Mouse (Mus musculus) CH12.LX (cell line): Measurements from ENCODE around the gene Cdadc1. TPM values are rescaled to one million over a fixed set of nuclear protein-coding genes. Genes with fewer than 3 reads are reported as not detected.
A peak's percentile ranks its signal among the peaks of the same experiment; 100 is the strongest.

Experiments used
- DNase-seq: peaks from one replicate; pipeline ENCODE4 v3.0.0-alpha.2; 2013; ENCODE audit errors: extremely low read depth
- H3K27ac ChIP-seq: 2 replicates; pipeline ENCODE4 v1.5.1; 2012; ENCODE audit warnings: low read depth, mild to moderate bottlenecking, control low read depth, moderate library complexity; ENCODE audit not compliant: insufficient read depth
- H3K27me3 ChIP-seq: replicated peaks from 2 replicates; pipeline ENCODE3; 2012; ENCODE audit warnings: inconsistent platforms
- H3K36me3 ChIP-seq, 2 experiments: replicated peaks in 1 of 2; 2 replicates each; pipeline versions ENCODE3 to v1.6.1; 2012; ENCODE audit warnings: inconsistent platforms in 1 of 2, low read length in 1 of 2, mild to moderate bottlenecking in 1 of 2, mixed read lengths in 1 of 2, moderate library complexity in 1 of 2; ENCODE audit not compliant: control insufficient read depth in 1 of 2, insufficient read depth in 1 of 2
- H3K4me1 ChIP-seq, 2 experiments: 2 replicates each; pipeline ENCODE4 v1.6.1; 2012; ENCODE audit warnings: inconsistent platforms in 1 of 2, moderate library complexity in 1 of 2; ENCODE audit not compliant: insufficient read depth in 2 of 2, control insufficient read depth in 1 of 2
- H3K4me2 ChIP-seq: 2 replicates; pipeline ENCODE4 v1.6.1; 2012; ENCODE audit warnings: low read depth, mild to moderate bottlenecking, control low read depth; ENCODE audit not compliant: poor library complexity, insufficient read depth, severe bottlenecking
- H3K4me3 ChIP-seq, 3 experiments: fragments of 150-350 bp in 1 of 3; sonication (generic) in 1 of 3; replicated peaks in 1 of 3; 2 replicates each; pipeline versions ENCODE3 to v1.5.1; 2011 to 2012; ENCODE audit warnings: low read depth in 2 of 3, low read length in 2 of 3, mild to moderate bottlenecking in 2 of 3, moderate library complexity in 2 of 3, control low read depth in 1 of 3, improper control_type of control experiment in 1 of 3, inconsistent platforms in 1 of 3, mixed read lengths in 1 of 3; ENCODE audit not compliant: poor library complexity in 1 of 3
- H3K79me2 ChIP-seq: replicated peaks from 2 replicates; pipeline ENCODE4 v1.6.1; 2012; ENCODE audit warnings: mild to moderate bottlenecking, moderate library complexity; ENCODE audit not compliant: control insufficient read depth, poor library complexity, insufficient read depth, severe bottlenecking; ENCODE audit errors: extremely low read depth
- H3K9ac ChIP-seq: 2 replicates; pipeline ENCODE4 v1.6.1; 2012; ENCODE audit warnings: low read depth, mild to moderate bottlenecking, control low read depth, moderate library complexity; ENCODE audit not compliant: insufficient read depth
- H3K9me3 ChIP-seq: replicated peaks from 2 replicates; pipeline ENCODE3; 2012; ENCODE audit warnings: low read length, inconsistent platforms, mixed read lengths
- BHLHE40 ChIP-seq: IDR thresholded peaks from 2 replicates; pipeline ENCODE4 v1.6.1; 2011; ENCODE audit warnings: mild to moderate bottlenecking, low read depth, low read length, improper control_type of control experiment
- CHD1 ChIP-seq: IDR thresholded peaks from 2 replicates; pipeline ENCODE4 v1.6.1; 2012; ENCODE audit warnings: low read depth, low read length, improper control_type of control experiment, inconsistent platforms
- CHD2 ChIP-seq: IDR thresholded peaks from 2 replicates; pipeline ENCODE4 v1.6.1; 2011; ENCODE audit warnings: low read length, improper control_type of control experiment
- CTCF ChIP-seq, 2 experiments: IDR thresholded peaks in 1 of 2; conservative IDR thresholded peaks in 1 of 2; 2 replicates each; pipeline ENCODE4 v1.5.1; 2011 to 2012; ENCODE audit warnings: low read depth in 2 of 2, low read length in 2 of 2, improper control_type of control experiment in 1 of 2, inconsistent platforms in 1 of 2, mild to moderate bottlenecking in 1 of 2, moderate library complexity in 1 of 2
- E2F4 ChIP-seq: IDR thresholded peaks from 2 replicates; pipeline ENCODE4 v1.6.1; 2011; ENCODE audit warnings: low read depth, low read length, improper control_type of control experiment; ENCODE audit not compliant: insufficient replicate concordance
- HCFC1 ChIP-seq: IDR thresholded peaks from 2 replicates; pipeline ENCODE4 v1.6.1; 2012; ENCODE audit warnings: low read depth, mild to moderate bottlenecking, inconsistent platforms, low read length, improper control_type of control experiment
- JUND ChIP-seq: conservative IDR thresholded peaks from 2 replicates; pipeline ENCODE4 v1.6.1; 2011; ENCODE audit warnings: low read depth, low read length, improper control_type of control experiment
- KAT2A ChIP-seq: IDR thresholded peaks from 2 replicates; pipeline ENCODE4 v1.6.1; 2012; ENCODE audit warnings: low read length, improper control_type of control experiment, inconsistent platforms; ENCODE audit not compliant: insufficient replicate concordance
- MAX ChIP-seq: IDR thresholded peaks from 2 replicates; pipeline ENCODE4 v1.6.1; 2011; ENCODE audit warnings: low read length, improper control_type of control experiment
- MAZ ChIP-seq: IDR thresholded peaks from 2 replicates; pipeline ENCODE4 v1.6.1; 2012; ENCODE audit warnings: low read depth, mild to moderate bottlenecking, inconsistent platforms, low read length, improper control_type of control experiment, moderate library complexity
- MXI1 ChIP-seq: IDR thresholded peaks from 2 replicates; pipeline ENCODE4 v1.6.1; 2011; ENCODE audit warnings: mild to moderate bottlenecking, low read depth, low read length, improper control_type of control experiment
- MYC ChIP-seq: IDR thresholded peaks from 2 replicates; pipeline ENCODE4 v1.6.1; 2011; ENCODE audit warnings: low read depth, mild to moderate bottlenecking, improper control_type of control experiment, low read length
- NELFE ChIP-seq: IDR thresholded peaks from 2 replicates; pipeline ENCODE4 v1.6.1; 2011; ENCODE audit warnings: low read depth, low read length, improper control_type of control experiment
- NRF1 ChIP-seq: IDR thresholded peaks from 2 replicates; pipeline ENCODE4 v1.6.1; 2014; ENCODE audit warnings: low read depth, mild to moderate bottlenecking, inconsistent platforms, low read length, improper control_type of control experiment, moderate library complexity
- POLR2AphosphoS2 ChIP-seq: IDR thresholded peaks from 2 replicates; pipeline ENCODE4 v1.6.1; 2011; ENCODE audit warnings: low read depth, low read length, improper control_type of control experiment
- RAD21 ChIP-seq: IDR thresholded peaks from 2 replicates; pipeline ENCODE4 v1.6.1; 2011; ENCODE audit warnings: low read depth, mild to moderate bottlenecking, low read length, improper control_type of control experiment, moderate library complexity
- SIN3A ChIP-seq: IDR thresholded peaks from 2 replicates; pipeline ENCODE4 v1.6.1; 2012; ENCODE audit warnings: low read length, improper control_type of control experiment, inconsistent platforms
- SMC3 ChIP-seq: IDR thresholded peaks from 2 replicates; pipeline ENCODE4 v1.6.1; 2011; ENCODE audit warnings: low read depth, low read length, improper control_type of control experiment
- ZC3H11A ChIP-seq: IDR thresholded peaks from 2 replicates; pipeline ENCODE4 v1.6.1; 2012; ENCODE audit warnings: low read depth, mild to moderate bottlenecking, inconsistent platforms, low read length, improper control_type of control experiment
- ZKSCAN1 ChIP-seq: IDR thresholded peaks from 2 replicates; pipeline ENCODE4 v1.6.1; 2012; ENCODE audit warnings: low read depth, inconsistent platforms, low read length, improper control_type of control experiment, borderline replicate concordance
- dilution Hi-C: fragments of 300-500 bp; cut with MboI; formaldehyde crosslinking; loops from 2 replicates; pipeline ENCODE4 v1.14.3; 2020; ENCODE audit warnings: low sequenced_read_pairs; ENCODE audit not compliant: extremely low pct_unique_long_range_greater_than_20kb, extremely low pct_ligation_motif_present
- in situ Hi-C: fragments of 300-500 bp; cut with MboI; formaldehyde crosslinking; loops from 3 replicates; pipeline ENCODE4 v1.14.3; 2019; ENCODE audit warnings: low sequenced_read_pairs, low pct_ligation_motif_present, low pct_unique_long_range_greater_than_20kb, mixed read lengths
- polyA plus RNA-seq: library from polyadenylated mRNA; unstranded; fragments of >175 nt; gene quantifications from 2 replicates; pipeline ENCODE4 v1.2.1, GENCODE M21; 2012; ENCODE audit warnings: low read depth; ENCODE audit not compliant: insufficient read length
- total RNA-seq, 2 experiments: library from RNA; depleted of rRNA; stranded (reverse); fragments of 300-350 nt in 1 of 2; fragments of >200 nt in 1 of 2; gene quantifications; 2 replicates each; pipeline ENCODE4 v1.2.3; 2012 to 2014

Gene Cdadc1
- total and polyA plus RNA-seq, 3 experiments: 5.3 to 21.7 (median 11.0) TPM

DNA sequence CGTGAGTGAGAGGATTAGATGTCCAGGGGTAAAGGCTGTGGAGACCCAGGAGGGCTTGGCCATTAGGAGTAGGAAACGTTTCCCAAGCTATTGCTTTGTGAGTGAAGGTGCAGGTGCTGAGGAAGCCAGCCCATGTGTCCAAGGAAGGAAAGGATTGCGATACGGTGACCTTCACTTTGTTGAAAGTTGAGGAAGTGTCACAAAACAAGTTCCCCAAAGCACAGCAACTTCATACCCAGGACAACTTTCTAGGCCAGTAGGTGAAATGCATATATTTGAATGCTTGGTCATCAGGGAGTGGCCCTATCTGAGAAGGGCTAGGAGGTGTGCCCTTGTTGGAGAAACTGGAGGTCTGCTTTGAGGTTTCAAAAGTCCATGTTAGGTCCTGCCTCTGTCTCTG, 40.7 kb downstream of the Cdadc1 start:
- no peak overlapping the region for H3K4me2 ChIP-seq
- H3K36me3 ChIP-seq: peaks cover 0 to 3% of the 10 kb centered on the region in 2 experiments
- no peaks in the 10 kb centered on the region for H3K27me3 ChIP-seq
- no peak overlapping the region for H3K4me3 ChIP-seq
- DNase-seq: no peak
- H3K4me1 ChIP-seq: peaks cover 4 to 26% of the 10 kb centered on the region in 2 experiments; a peak in 3 of 4 replicates
- TF ChIP-seq NRF1: no peak
- no peak for TF ChIP-seq E2F4
- TF ChIP-seq ZKSCAN1: no peak
- TF ChIP-seq CHD2: no peak
- no peak for TF ChIP-seq MAX
- no peak for TF ChIP-seq CHD1
- TF ChIP-seq KAT2A: no peak
- TF ChIP-seq, all 38 proteins: peak for 0
- H3K79me2 ChIP-seq: no peaks in the 10 kb centered on the region
- dilution Hi-C loops: no loop called here
- H3K27ac ChIP-seq: no peak overlapping the region
- in situ Hi-C loops: loop anchor here (10.0 to 25.0 kb wide), 3 partner anchors 92 to 320 kb away; no protein-coding TSS in a partner anchor
- no peak overlapping the region for H3K9ac ChIP-seq
- no peaks in the 10 kb centered on the region for H3K9me3 ChIP-seq

DNA sequence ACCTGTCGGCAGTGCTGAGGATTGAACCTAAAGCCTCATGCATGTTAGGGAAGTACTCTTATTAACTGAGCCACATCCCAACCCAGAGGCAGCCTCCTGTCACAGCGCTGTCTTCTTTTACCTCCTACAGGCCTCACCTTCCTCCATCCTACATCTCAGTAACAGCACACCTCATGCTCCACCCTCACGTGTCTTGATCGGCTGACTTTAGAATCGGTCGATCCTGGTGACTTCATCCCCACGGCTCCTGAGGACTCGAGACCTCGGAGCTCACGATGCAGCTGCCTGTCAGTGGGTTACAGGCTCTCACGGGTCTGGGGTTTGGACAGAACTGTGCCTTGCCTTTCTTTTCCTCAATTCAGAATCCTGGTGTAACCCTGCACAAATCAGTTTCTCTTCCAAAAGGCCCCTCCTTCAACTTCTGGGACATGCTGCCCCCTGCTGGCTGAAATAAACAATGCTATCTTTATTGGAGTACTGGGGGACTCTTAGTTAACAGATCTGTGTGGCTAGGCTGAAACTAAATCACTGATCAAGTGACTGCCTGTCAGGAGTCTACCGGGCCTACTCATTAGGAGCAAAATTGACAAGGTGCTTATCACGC, 41.7 kb downstream of the Cdadc1 start:
- peaks cover 0 to 3% of the 10 kb centered on the region in 2 experiments for H3K36me3 ChIP-seq
- H3K79me2 ChIP-seq: no peaks in the 10 kb centered on the region
- H3K27ac ChIP-seq: no peak overlapping the region
- no peaks in the 10 kb centered on the region for H3K27me3 ChIP-seq
- peak overlapping the region; percentile 64 for H3K9ac ChIP-seq
- TF ChIP-seq NELFE: peak; percentile 44; the same call in 1 of the 2 replicates
- no peak for TF ChIP-seq POLR2AphosphoS2
- TF ChIP-seq RAD21: peak; percentile 90
- peak; percentile 43; the same call in 1 of the 2 replicates for TF ChIP-seq MXI1
- TF ChIP-seq MAZ: peak; percentile 80; the same call in 1 of the 2 replicates
- TF ChIP-seq MAX: no peak
- TF ChIP-seq ZC3H11A: peak; percentile 74
- TF ChIP-seq JUND: 0 out of 2 replicates have a peak, but pooled peaks have one; percentile 26
- no peak for TF ChIP-seq MYC
- peak; percentile 91 for TF ChIP-seq BHLHE40
- TF ChIP-seq HCFC1: no peak
- peak; percentile 93 for TF ChIP-seq SMC3
- peak; percentile 61 for TF ChIP-seq SIN3A
- peak; percentile 56 to 92 for TF ChIP-seq CTCF (conservative IDR thresholded peaks at IDR 0.05 in 1 of 2, IDR thresholded peaks at IDR 0.05 in 1 of 2; ENCODE audit: low read depth in 2 of 2, low read length in 2 of 2)
- DNase-seq: peak; percentile 88
- peak overlapping the region; percentile 47 to 51 (median 51) for H3K4me3 ChIP-seq
- in situ Hi-C loops: loop anchor here (10.0 to 25.0 kb wide), 3 partner anchors 91 to 319 kb away; no protein-coding TSS in a partner anchor
- H3K4me1 ChIP-seq: peaks cover 4 to 26% of the 10 kb centered on the region in 2 experiments; a peak in 3 of 4 replicates
- H3K4me2 ChIP-seq: peak overlapping the region; percentile 76
- dilution Hi-C loops: no loop called here
- H3K9me3 ChIP-seq: no peaks in the 10 kb centered on the region
